Mouse (Mus musculus): ENCODE data around the gene Ruvbl1. TPM values are rescaled to one million over a fixed set of nuclear protein-coding genes. Genes with fewer than 3 reads are reported as not detected.
A peak's percentile ranks its signal among the peaks of the same experiment; 100 is the strongest.

Gene Ruvbl1
- 136 and 138 TPM in 2 replicates for polyA plus RNA-seq (2016; fragmentation: Nextera tagmentation; extraction: Ambion mirVana)

- peak within 1 kb of the TSS; percentile 81 for H3K4me2 ChIP-seq
- H3K27ac ChIP-seq = peak within 1 kb of the TSS; percentile 48; the same call in 1 of the 2 replicates
- H3K9me3 ChIP-seq (replicated peaks) = no peaks in the 10 kb centered on the region
- H3K4me3 ChIP-seq = peak within 1 kb of the TSS; percentile 74
- H3K27me3 ChIP-seq (replicated peaks) = no peaks in the 10 kb centered on the region
- under 1% methylated on average over 42 of the region's 42 CpGs for WGBS (ENCODE audit: insufficient replicate concordance)
- peak within 1 kb of the TSS; percentile 85 for H3K9ac ChIP-seq
- peak; percentile 99 for ATAC-seq
- H3K4me1 ChIP-seq = peaks cover 27% of the 10 kb centered on the region
- H3K36me3 ChIP-seq = peaks cover 34% of the 10 kb centered on the region
Measured at GRCm38 (mm10) chr6:88465181-88465920, at the start of gene Ruvbl1. Gene Ruvbl1 (plus strand): TSS chr6:88465409.

GRCm38 (mm10) chr6:88416130-88416758, 49.0 kb upstream of the Ruvbl1 start:
- no peak for ATAC-seq
- WGBS (ENCODE audit: insufficient replicate concordance) = 75% methylated on average over 7 of the region's 7 CpGs
- Histone ChIP-seq H3K36me3 (no peaks in the 10 kb centered on the region), H3K27me3 (replicated peaks) (no peaks in the 10 kb centered on the region), H3K4me1 (peaks cover 12% of the 10 kb centered on the region; the same call in 1 of the 2 replicates), H3K9me3 (replicated peaks) (no peaks in the 10 kb centered on the region), H3K4me2 (no peak overlapping the region), H3K9ac (no peak overlapping the region), H3K27ac (no peak overlapping the region), H3K4me3 (no peak overlapping the region)

GRCm38 (mm10) chr6:88431202-88431601, 34.0 kb upstream of the Ruvbl1 start:
- H3K4me1 ChIP-seq = peaks cover 27% of the 10 kb centered on the region
- no peaks in the 10 kb centered on the region for H3K9me3 ChIP-seq (replicated peaks)
- H3K9ac ChIP-seq = no peak overlapping the region
- H3K4me3 ChIP-seq = no peak overlapping the region
- no peak overlapping the region for H3K27ac ChIP-seq
- peaks cover 16% of the 10 kb centered on the region; the same call in 1 of the 2 replicates for H3K36me3 ChIP-seq
- no peak overlapping the region for H3K4me2 ChIP-seq
- ATAC-seq = peak; percentile 75
- no peaks in the 10 kb centered on the region for H3K27me3 ChIP-seq (replicated peaks)
- 2% methylated on average over 4 of the region's 4 CpGs for WGBS (ENCODE audit: insufficient replicate concordance)

GRCm38 (mm10) chr6:88435609-88436008, 29.6 kb upstream of the Ruvbl1 start:
- H3K4me3 ChIP-seq = no peak overlapping the region
- 0 out of 2 replicates have a peak, but pooled peaks cover 11% of the 10 kb centered on the region for H3K36me3 ChIP-seq
- no peaks in the 10 kb centered on the region for H3K27me3 ChIP-seq (replicated peaks)
- peaks cover 22% of the 10 kb centered on the region for H3K4me1 ChIP-seq
- 52% methylated on average over 7 of the region's 7 CpGs for WGBS (ENCODE audit: insufficient replicate concordance)
- no peaks in the 10 kb centered on the region for H3K9me3 ChIP-seq (replicated peaks)
- ATAC-seq = no peak
- H3K4me2 ChIP-seq = no peak overlapping the region
- H3K27ac ChIP-seq = no peak overlapping the region
- no peak overlapping the region for H3K9ac ChIP-seq

- 0 out of 2 replicates have a peak, but pooled peaks cover 11% of the 10 kb centered on the region for H3K36me3 ChIP-seq
- H3K4me3 ChIP-seq = no peak overlapping the region
- H3K27me3 ChIP-seq (replicated peaks) = no peaks in the 10 kb centered on the region
- no peak overlapping the region for H3K4me2 ChIP-seq
- H3K9ac ChIP-seq = no peak overlapping the region
- ATAC-seq = no peak
- 82% methylated on average over 4 of the region's 4 CpGs for WGBS (ENCODE audit: insufficient replicate concordance)
- H3K4me1 ChIP-seq = peaks cover 22% of the 10 kb centered on the region; the same call in 1 of the 2 replicates
- no peak overlapping the region for H3K27ac ChIP-seq
- H3K9me3 ChIP-seq (replicated peaks) = no peaks in the 10 kb centered on the region
Measured at GRCm38 (mm10) chr6:88439056-88439455, 26.2 kb upstream of the Ruvbl1 start.

GRCm38 (mm10) chr6:88442551-88442950, 22.7 kb upstream of the Ruvbl1 start:
- 69% methylated on average over 3 of the region's 3 CpGs for WGBS (ENCODE audit: insufficient replicate concordance)
- H3K4me3 ChIP-seq = no peak overlapping the region
- H3K4me2 ChIP-seq = no peak overlapping the region
- ATAC-seq = no peak
- H3K9me3 ChIP-seq (replicated peaks) = no peaks in the 10 kb centered on the region
- H3K27me3 ChIP-seq (replicated peaks) = no peaks in the 10 kb centered on the region
- H3K9ac ChIP-seq = no peak overlapping the region
- H3K36me3 ChIP-seq = no peaks in the 10 kb centered on the region
- H3K4me1 ChIP-seq = peaks cover 42% of the 10 kb centered on the region
- H3K27ac ChIP-seq = no peak overlapping the region

GRCm38 (mm10) chr6:88443446-88443845, 21.8 kb upstream of the Ruvbl1 start:
- Histone ChIP-seq H3K4me3 (no peak overlapping the region), H3K9ac (no peak overlapping the region), H3K27ac (no peak overlapping the region), H3K4me1 (peaks cover 40% of the 10 kb centered on the region), H3K9me3 (replicated peaks) (no peaks in the 10 kb centered on the region), H3K36me3 (no peaks in the 10 kb centered on the region), H3K27me3 (replicated peaks) (no peaks in the 10 kb centered on the region), H3K4me2 (no peak overlapping the region)
- 80% methylated on average over 3 of the region's 3 CpGs for WGBS (ENCODE audit: insufficient replicate concordance)
- no peak for ATAC-seq

- H3K4me1 ChIP-seq = peaks cover 40% of the 10 kb centered on the region
- no peak overlapping the region for H3K4me3 ChIP-seq
- no peaks in the 10 kb centered on the region for H3K36me3 ChIP-seq
- H3K27me3 ChIP-seq (replicated peaks) = 0 out of 2 replicates have a peak, but pooled peaks cover under 1% of the 10 kb centered on the region
- WGBS (ENCODE audit: insufficient replicate concordance) = 64% methylated on average over 7 of the region's 7 CpGs
- no peak for ATAC-seq
- peak overlapping the region; percentile 49; the same call in 1 of the 2 replicates for H3K27ac ChIP-seq
- H3K9me3 ChIP-seq (replicated peaks) = no peaks in the 10 kb centered on the region
- H3K9ac ChIP-seq = 0 out of 2 replicates have a peak overlapping the region, but pooled peaks have one; percentile 17
- H3K4me2 ChIP-seq = no peak overlapping the region
Measured at GRCm38 (mm10) chr6:88444076-88444750, 21.0 kb upstream of the Ruvbl1 start.

- H3K4me2 ChIP-seq = peak overlapping the region; percentile 90
- peak overlapping the region; percentile 76 for H3K4me3 ChIP-seq
- peak overlapping the region; percentile 80; the same call in 1 of the 2 replicates for H3K27ac ChIP-seq
- no peak for ATAC-seq
- H3K9ac ChIP-seq = peak overlapping the region; percentile 83
- H3K36me3 ChIP-seq = no peaks in the 10 kb centered on the region
- 0 out of 2 replicates have a peak, but pooled peaks cover 6% of the 10 kb centered on the region for H3K27me3 ChIP-seq (replicated peaks)
- H3K4me1 ChIP-seq = peaks cover 34% of the 10 kb centered on the region
- 5% methylated on average over 5 of the region's 5 CpGs for WGBS (ENCODE audit: insufficient replicate concordance)
- H3K9me3 ChIP-seq (replicated peaks) = no peaks in the 10 kb centered on the region
Measured at GRCm38 (mm10) chr6:88445661-88446060, 19.5 kb upstream of the Ruvbl1 start.

- H3K27ac ChIP-seq = peak within 1 kb of the TSS; percentile 80
- H3K4me1 ChIP-seq = peaks cover 33% of the 10 kb centered on the region
- H3K27me3 ChIP-seq (replicated peaks) = peaks cover 11% of the 10 kb centered on the region; the same call in 1 of the 2 replicates
- WGBS (ENCODE audit: insufficient replicate concordance) = under 1% methylated on average over 72 of the region's 72 CpGs
- H3K36me3 ChIP-seq = no peaks in the 10 kb centered on the region
- H3K4me2 ChIP-seq = peak within 1 kb of the TSS; percentile 90
- no peaks in the 10 kb centered on the region for H3K9me3 ChIP-seq (replicated peaks)
- peak within 1 kb of the TSS; percentile 76 for H3K4me3 ChIP-seq
- ATAC-seq = peak; percentile 89
- peak within 1 kb of the TSS; percentile 83 for H3K9ac ChIP-seq
Measured at GRCm38 (mm10) chr6:88446063-88447002, 18.9 kb upstream of the Ruvbl1 start, which contains the start of gene Eefsec. Gene Eefsec (minus strand): TSS chr6:88446539.

GRCm38 (mm10) chr6:88447454-88447853, 17.8 kb upstream of the Ruvbl1 start:
- no peaks in the 10 kb centered on the region for H3K36me3 ChIP-seq
- WGBS (ENCODE audit: insufficient replicate concordance) = 46% methylated on average over 4 of the region's 4 CpGs
- no peak overlapping the region for H3K9ac ChIP-seq
- H3K4me1 ChIP-seq = peaks cover 33% of the 10 kb centered on the region
- no peak overlapping the region for H3K27ac ChIP-seq
- H3K4me2 ChIP-seq = no peak overlapping the region
- H3K9me3 ChIP-seq (replicated peaks) = no peaks in the 10 kb centered on the region
- peaks cover 11% of the 10 kb centered on the region; the same call in 1 of the 2 replicates for H3K27me3 ChIP-seq (replicated peaks)
- no peak overlapping the region for H3K4me3 ChIP-seq
- no peak for ATAC-seq
